Mouse (Mus musculus) lung, postnatal 0 days (tissue): ENCODE results near the gene Kpna3.

Source experiments
- CTCF ChIP-seq: IDR thresholded peaks from 2 replicates; pipeline ENCODE4 v1.5.1; 2016; ENCODE audit warnings: antibody characterized with exemption, mild to moderate bottlenecking
- EP300 ChIP-seq: IDR thresholded peaks from 2 replicates; pipeline ENCODE4 v1.6.1; 2016; ENCODE audit warnings: antibody characterized with exemption, mild to moderate bottlenecking, control low read depth

- TF ChIP-seq CTCF (no peak), EP300 (no peak)
These were observed 11.4 kb downstream of the Kpna3 start for GRCm38 (mm10) chr14:61428126-61428787.
